Mouse (Mus musculus): ENCODE measurements around the gene Zfyve9. TPM values are rescaled to one million over a fixed set of nuclear protein-coding genes. Genes with fewer than 3 reads are reported as not detected.

Gene Zfyve9
- polyA plus RNA-seq (2014; fragmentation: Nextera tagmentation; extraction: Ambion mirVana), result 4.7 and 4.8 TPM in 2 replicates

- H3K27ac ChIP-seq (replicated peaks; ENCODE audit: low read depth, low read length), result peak within 1 kb of the TSS; percentile 95
- no peaks in the 10 kb centered on the region for H3K36me3 ChIP-seq (ENCODE audit: control insufficient read depth, insufficient read depth, low read length)
- DNase-seq (ENCODE audit: low spot score) (peak; percentile 84), ATAC-seq (ENCODE audit: insufficient number of reproducible peaks, low FRiP score, low TSS enrichment, low read depth) (peak; percentile 87)
- H3K9ac ChIP-seq (ENCODE audit: low read length), result peak within 1 kb of the TSS; percentile 98
- H3K27me3 ChIP-seq (ENCODE audit: control insufficient read depth, insufficient read depth, low read length), result no peaks in the 10 kb centered on the region
- no peaks in the 10 kb centered on the region for H3K9me3 ChIP-seq (ENCODE audit: control insufficient read depth, low read length)
- under 1% methylated on average over 85 of the region's 111 CpGs for WGBS
- H3K4me3 ChIP-seq (ENCODE audit: low read depth, low read length), result peak within 1 kb of the TSS; percentile 92
- H3K4me2 ChIP-seq (ENCODE audit: low read depth, severe bottlenecking), result peak within 1 kb of the TSS; percentile 71
- H3K4me1 ChIP-seq (ENCODE audit: control insufficient read depth, insufficient read depth, low read length), result no peaks in the 10 kb centered on the region
Measured at GRCm38 (mm10) chr4:108780057-108780863, at the start of gene Zfyve9. TSS of gene Zfyve9 (minus strand) at chr4:108780798.

GRCm38 (mm10) chr4:108826643-108827042 is 46.0 kb upstream of the Zfyve9 start:
- no peaks in the 10 kb centered on the region for H3K4me1 ChIP-seq (ENCODE audit: control insufficient read depth, insufficient read depth, low read length)
- H3K4me2 ChIP-seq (ENCODE audit: low read depth, severe bottlenecking), result no peak overlapping the region
- peaks cover 16% of the 10 kb centered on the region; the same call in 1 of the 2 replicates for H3K36me3 ChIP-seq (ENCODE audit: control insufficient read depth, insufficient read depth, low read length)
- no peak overlapping the region for H3K9ac ChIP-seq (ENCODE audit: low read length)
- ATAC-seq (ENCODE audit: insufficient number of reproducible peaks, low FRiP score, low TSS enrichment, low read depth) (no peak), DNase-seq (ENCODE audit: low spot score) (no peak)
- H3K9me3 ChIP-seq (ENCODE audit: control insufficient read depth, low read length), result no peaks in the 10 kb centered on the region
- no peak overlapping the region for H3K27ac ChIP-seq (replicated peaks; ENCODE audit: low read depth, low read length)
- H3K27me3 ChIP-seq (ENCODE audit: control insufficient read depth, insufficient read depth, low read length), result no peaks in the 10 kb centered on the region
- H3K4me3 ChIP-seq (ENCODE audit: low read depth, low read length), result no peak overlapping the region
- WGBS, result 92% methylated on average over 2 of the region's 2 CpGs

GRCm38 (mm10) chr4:108826096-108826495 is 45.5 kb upstream of the Zfyve9 start:
- WGBS, result 88% methylated on average over 1 of the region's 1 CpGs
- Histone ChIP-seq H3K36me3 (ENCODE audit: control insufficient read depth, insufficient read depth, low read length) (peaks cover 16% of the 10 kb centered on the region; the same call in 1 of the 2 replicates), H3K27ac (replicated peaks; ENCODE audit: low read depth, low read length) (no peak overlapping the region), H3K9ac (ENCODE audit: low read length) (no peak overlapping the region), H3K4me2 (ENCODE audit: low read depth, severe bottlenecking) (no peak overlapping the region), H3K4me1 (ENCODE audit: control insufficient read depth, insufficient read depth, low read length) (no peaks in the 10 kb centered on the region), H3K27me3 (ENCODE audit: control insufficient read depth, insufficient read depth, low read length) (no peaks in the 10 kb centered on the region), H3K9me3 (ENCODE audit: control insufficient read depth, low read length) (no peaks in the 10 kb centered on the region), H3K4me3 (ENCODE audit: low read depth, low read length) (no peak overlapping the region)
- ATAC-seq (ENCODE audit: insufficient number of reproducible peaks, low FRiP score, low TSS enrichment, low read depth), result no peak
- DNase-seq (ENCODE audit: low spot score), result no peak

GRCm38 (mm10) chr4:108825677-108826076 is 45.1 kb upstream of the Zfyve9 start:
- 97% methylated on average over 3 of the region's 3 CpGs for WGBS
- DNase-seq (ENCODE audit: low spot score), result no peak
- Histone ChIP-seq H3K4me3 (ENCODE audit: low read depth, low read length) (no peak overlapping the region), H3K27ac (replicated peaks; ENCODE audit: low read depth, low read length) (no peak overlapping the region), H3K4me2 (ENCODE audit: low read depth, severe bottlenecking) (no peak overlapping the region), H3K4me1 (ENCODE audit: control insufficient read depth, insufficient read depth, low read length) (no peaks in the 10 kb centered on the region), H3K9me3 (ENCODE audit: control insufficient read depth, low read length) (no peaks in the 10 kb centered on the region), H3K27me3 (ENCODE audit: control insufficient read depth, insufficient read depth, low read length) (no peaks in the 10 kb centered on the region), H3K9ac (ENCODE audit: low read length) (no peak overlapping the region), H3K36me3 (ENCODE audit: control insufficient read depth, insufficient read depth, low read length) (peaks cover 16% of the 10 kb centered on the region; the same call in 1 of the 2 replicates)
- no peak for ATAC-seq (ENCODE audit: insufficient number of reproducible peaks, low FRiP score, low TSS enrichment, low read depth)

- Histone ChIP-seq H3K36me3 (ENCODE audit: control insufficient read depth, insufficient read depth, low read length) (no peaks in the 10 kb centered on the region), H3K9me3 (ENCODE audit: control insufficient read depth, low read length) (no peaks in the 10 kb centered on the region), H3K4me2 (ENCODE audit: low read depth, severe bottlenecking) (no peak overlapping the region), H3K9ac (ENCODE audit: low read length) (no peak overlapping the region), H3K27me3 (ENCODE audit: control insufficient read depth, insufficient read depth, low read length) (no peaks in the 10 kb centered on the region), H3K27ac (replicated peaks; ENCODE audit: low read depth, low read length) (no peak overlapping the region), H3K4me1 (ENCODE audit: control insufficient read depth, insufficient read depth, low read length) (no peaks in the 10 kb centered on the region), H3K4me3 (ENCODE audit: low read depth, low read length) (no peak overlapping the region)
- DNase-seq (ENCODE audit: low spot score), result no peak
- no peak for ATAC-seq (ENCODE audit: insufficient number of reproducible peaks, low FRiP score, low TSS enrichment, low read depth)
- 81% methylated on average over 6 of the region's 6 CpGs for WGBS
Measured at GRCm38 (mm10) chr4:108811550-108811949, 31.0 kb upstream of the Zfyve9 start.

GRCm38 (mm10) chr4:108811142-108811541 is 30.5 kb upstream of the Zfyve9 start:
- Histone ChIP-seq H3K4me2 (ENCODE audit: low read depth, severe bottlenecking) (no peak overlapping the region), H3K27ac (replicated peaks; ENCODE audit: low read depth, low read length) (no peak overlapping the region), H3K9ac (ENCODE audit: low read length) (no peak overlapping the region), H3K27me3 (ENCODE audit: control insufficient read depth, insufficient read depth, low read length) (no peaks in the 10 kb centered on the region), H3K9me3 (ENCODE audit: control insufficient read depth, low read length) (no peaks in the 10 kb centered on the region), H3K4me1 (ENCODE audit: control insufficient read depth, insufficient read depth, low read length) (no peaks in the 10 kb centered on the region), H3K4me3 (ENCODE audit: low read depth, low read length) (no peak overlapping the region), H3K36me3 (ENCODE audit: control insufficient read depth, insufficient read depth, low read length) (no peaks in the 10 kb centered on the region)
- ATAC-seq (ENCODE audit: insufficient number of reproducible peaks, low FRiP score, low TSS enrichment, low read depth) (no peak), DNase-seq (ENCODE audit: low spot score) (no peak)
- 64% methylated on average over 4 of the region's 4 CpGs for WGBS

GRCm38 (mm10) chr4:108803535-108803934 is 22.9 kb upstream of the Zfyve9 start:
- no peak for ATAC-seq (ENCODE audit: insufficient number of reproducible peaks, low FRiP score, low TSS enrichment, low read depth)
- H3K9me3 ChIP-seq (ENCODE audit: control insufficient read depth, low read length), result no peaks in the 10 kb centered on the region
- H3K4me3 ChIP-seq (ENCODE audit: low read depth, low read length), result no peak overlapping the region
- no peak overlapping the region for H3K4me2 ChIP-seq (ENCODE audit: low read depth, severe bottlenecking)
- no peaks in the 10 kb centered on the region for H3K4me1 ChIP-seq (ENCODE audit: control insufficient read depth, insufficient read depth, low read length)
- DNase-seq (ENCODE audit: low spot score), result no peak
- H3K27me3 ChIP-seq (ENCODE audit: control insufficient read depth, insufficient read depth, low read length), result no peaks in the 10 kb centered on the region
- no peaks in the 10 kb centered on the region for H3K36me3 ChIP-seq (ENCODE audit: control insufficient read depth, insufficient read depth, low read length)
- H3K27ac ChIP-seq (replicated peaks; ENCODE audit: low read depth, low read length), result no peak overlapping the region
- H3K9ac ChIP-seq (ENCODE audit: low read length), result no peak overlapping the region
- WGBS, result 84% methylated on average over 2 of the region's 2 CpGs

- 47% methylated on average over 2 of the region's 2 CpGs for WGBS
- ATAC-seq (ENCODE audit: insufficient number of reproducible peaks, low FRiP score, low TSS enrichment, low read depth), result no peak
Measured at GRCm38 (mm10) chr4:108798083-108798830, 17.7 kb upstream of the Zfyve9 start.

More at GRCm38 (mm10) chr4:108798083-108798830, 17.7 kb upstream of the Zfyve9 start:
- H3K9ac ChIP-seq (ENCODE audit: low read length), result no peak overlapping the region
- H3K9me3 ChIP-seq (ENCODE audit: control insufficient read depth, low read length), result no peaks in the 10 kb centered on the region
- peak; percentile 78 for DNase-seq (ENCODE audit: low spot score)
- H3K4me1 ChIP-seq (ENCODE audit: control insufficient read depth, insufficient read depth, low read length), result no peaks in the 10 kb centered on the region
- H3K4me2 ChIP-seq (ENCODE audit: low read depth, severe bottlenecking), result no peak overlapping the region
- H3K27ac ChIP-seq (replicated peaks; ENCODE audit: low read depth, low read length), result no peak overlapping the region
- H3K4me3 ChIP-seq (ENCODE audit: low read depth, low read length), result no peak overlapping the region
- H3K27me3 ChIP-seq (ENCODE audit: control insufficient read depth, insufficient read depth, low read length), result no peaks in the 10 kb centered on the region
- no peaks in the 10 kb centered on the region for H3K36me3 ChIP-seq (ENCODE audit: control insufficient read depth, insufficient read depth, low read length)
